Mouse (Mus musculus) midbrain, embryonic 16.5 days (tissue): ENCODE measurements around the gene Pgf. TPM values are rescaled to one million over a fixed set of nuclear protein-coding genes. Genes with fewer than 3 reads are reported as not detected.

Experiments
- ATAC-seq: fragments of 200-750 bp; cut with Nextera tagmentation; 2 replicates; pipeline ENCODE4 v1.8.0; 2017; ENCODE audit warnings: moderate TSS enrichment
- H3K27ac ChIP-seq: fragments of 300-500 bp; sonication (generic); 2 replicates; pipeline ENCODE4 v1.5.1; 2014; ENCODE audit warnings: mild to moderate bottlenecking, low read length, mixed read lengths
- H3K27me3 ChIP-seq: fragments of 300-500 bp; sonication (generic); 2 replicates; pipeline ENCODE4 v1.6.1; 2014; ENCODE audit warnings: low read depth, low read length, mixed read lengths; ENCODE audit not compliant: control insufficient read depth, insufficient read depth
- H3K36me3 ChIP-seq: fragments of 300-500 bp; sonication (generic); 2 replicates; pipeline ENCODE4 v1.6.1; 2014; ENCODE audit warnings: mild to moderate bottlenecking, low read length, moderate library complexity, mixed read lengths; ENCODE audit not compliant: control insufficient read depth, insufficient read depth
- H3K4me1 ChIP-seq: fragments of 300-500 bp; sonication (generic); 2 replicates; pipeline ENCODE4 v1.6.1; 2014; ENCODE audit warnings: mild to moderate bottlenecking, low read length, mixed read lengths; ENCODE audit not compliant: control insufficient read depth, insufficient read depth
- H3K4me2 ChIP-seq: fragments of 300-500 bp; sonication (generic); 2 replicates; pipeline ENCODE4 v1.6.1; 2014; ENCODE audit warnings: mild to moderate bottlenecking, low read length, mixed read lengths
- H3K4me3 ChIP-seq: fragments of 300-500 bp; sonication (generic); 2 replicates; pipeline ENCODE4 v1.5.1; 2014; ENCODE audit warnings: low read depth, mild to moderate bottlenecking, low read length, moderate library complexity, mixed read lengths
- H3K9ac ChIP-seq: fragments of 300-500 bp; sonication (generic); 2 replicates; pipeline ENCODE4 v1.6.1; 2014; ENCODE audit warnings: low read depth, low read length, mixed read lengths
- H3K9me3 ChIP-seq: fragments of 300-500 bp; sonication (generic); replicated peaks from 2 replicates; pipeline ENCODE4 v1.6.1; 2014; ENCODE audit warnings: mild to moderate bottlenecking, low read length, mixed read lengths; ENCODE audit not compliant: control insufficient read depth, poor library complexity, severe bottlenecking
- WGBS: fragments of 180-500 bp; shearing (Covaris S2); extraction: QIAGEN DNeasy Blood & Tissue Kit; methylation state at CpG from one replicate; pipeline ENCODE4 v1.1.7; 2014; 5-methylcytosine and 5-hydroxymethylcytosine counted together
- polyA plus RNA-seq: library from polyadenylated mRNA; unstranded; fragments of >200 nt; fragmentation: Nextera tagmentation; extraction: Ambion mirVana; gene quantifications from 2 replicates; pipeline ENCODE4 v1.2.1, GENCODE M21; 2015

Pgf gene
- polyA plus RNA-seq: 8.0 and 9.0 TPM in 2 replicates

DNA sequence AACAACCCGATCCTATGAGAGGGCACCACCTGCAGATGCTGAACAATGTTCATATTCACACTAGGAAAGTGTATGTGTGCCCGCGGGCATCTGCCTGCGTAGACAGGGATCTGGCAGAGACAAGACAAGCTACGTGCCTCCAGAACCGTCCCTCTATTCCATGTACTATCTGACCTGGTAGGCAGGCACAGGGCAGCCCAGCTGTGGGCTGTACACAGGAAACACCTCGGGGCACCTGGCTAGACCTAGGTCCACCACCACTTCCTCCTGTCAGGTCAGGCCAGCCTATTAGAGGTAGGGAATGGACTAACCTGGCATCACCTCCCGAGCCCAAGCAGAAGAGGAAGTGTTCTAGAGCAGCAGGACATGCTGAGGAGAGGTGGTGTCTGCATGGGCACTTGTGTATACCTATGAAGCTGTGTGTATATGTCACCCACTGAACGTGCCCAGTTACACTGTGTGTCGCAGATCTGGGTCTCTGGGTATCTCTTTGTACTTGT is at the start of gene Pgf:
TSS of gene Pgf (minus strand) at position 51 of the 500 bp plus-strand sequence.
- peak within 1 kb of the TSS; percentile 30 for H3K4me3 ChIP-seq
- H3K27ac ChIP-seq: no peak within 1 kb of the TSS
- peaks cover 29% of the 10 kb centered on the region for H3K4me1 ChIP-seq
- 72% methylated on average over 10 of the region's 10 CpGs for WGBS
- no peak for ATAC-seq
- H3K9me3 ChIP-seq: no peaks in the 10 kb centered on the region
- H3K36me3 ChIP-seq: no peaks in the 10 kb centered on the region
- peak within 1 kb of the TSS; percentile 3 for H3K9ac ChIP-seq
- H3K4me2 ChIP-seq: peak within 1 kb of the TSS; percentile 64
- peaks cover 2% of the 10 kb centered on the region for H3K27me3 ChIP-seq

DNA sequence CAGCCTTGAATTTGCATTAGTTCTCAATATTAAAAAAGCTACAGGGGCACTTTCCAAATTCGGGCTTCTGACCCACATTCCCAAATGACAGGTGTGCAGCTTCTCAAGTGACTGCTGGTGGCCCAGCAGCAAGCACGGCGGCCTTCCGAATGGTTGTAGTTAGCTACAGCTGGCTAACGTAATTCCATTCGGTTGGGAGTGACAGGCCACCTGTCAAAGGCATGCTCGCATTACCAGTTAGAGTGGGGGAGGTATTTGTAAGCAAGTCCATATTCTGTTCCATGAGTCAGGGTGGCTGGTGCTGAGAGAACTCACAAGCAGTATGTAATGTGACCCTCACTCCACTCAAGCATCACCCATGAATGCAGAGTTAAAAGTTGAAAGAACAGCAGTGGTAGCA is 49.6 kb upstream of the Pgf start:
- no peaks in the 10 kb centered on the region for H3K4me1 ChIP-seq
- ATAC-seq: no peak
- H3K27ac ChIP-seq: no peak overlapping the region
- H3K9ac ChIP-seq: no peak overlapping the region
- H3K27me3 ChIP-seq: no peaks in the 10 kb centered on the region
- peaks cover 37% of the 10 kb centered on the region for H3K36me3 ChIP-seq
- no peak overlapping the region for H3K4me3 ChIP-seq
- H3K4me2 ChIP-seq: no peak overlapping the region
- 84% methylated on average over 7 of the region's 7 CpGs for WGBS
- no peaks in the 10 kb centered on the region for H3K9me3 ChIP-seq

DNA sequence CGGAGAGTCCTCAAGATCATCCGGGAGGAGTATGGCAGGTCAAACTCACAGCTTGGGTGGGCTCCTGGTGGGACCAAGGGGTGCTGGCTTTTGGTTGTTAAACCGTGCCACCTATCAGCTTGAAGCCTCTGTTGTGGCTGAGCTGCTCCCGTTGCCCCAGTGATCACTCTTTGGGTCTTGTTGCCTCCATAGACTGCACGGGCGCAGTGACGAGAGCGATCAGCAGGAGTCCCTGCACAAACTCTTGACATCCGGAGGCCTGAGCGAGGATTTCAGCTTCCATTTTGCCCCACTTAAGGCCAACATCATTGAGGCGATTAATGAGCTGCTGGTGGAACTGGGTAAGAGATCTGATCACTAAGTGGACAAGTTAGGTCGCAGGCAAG is 42.3 kb upstream of the Pgf start:
- Histone ChIP-seq H3K27ac (no peak overlapping the region), H3K27me3 (no peaks in the 10 kb centered on the region), H3K9me3 (no peaks in the 10 kb centered on the region), H3K4me2 (peak overlapping the region; percentile 97), H3K9ac (peak overlapping the region; percentile 72), H3K4me1 (peaks cover 19% of the 10 kb centered on the region), H3K4me3 (peak overlapping the region; percentile 94), H3K36me3 (peaks cover 13% of the 10 kb centered on the region; the same call in 1 of the 2 replicates)
- WGBS: 5% methylated on average over 12 of the region's 12 CpGs
- no peak; the same call in 1 of the 2 replicates for ATAC-seq

DNA sequence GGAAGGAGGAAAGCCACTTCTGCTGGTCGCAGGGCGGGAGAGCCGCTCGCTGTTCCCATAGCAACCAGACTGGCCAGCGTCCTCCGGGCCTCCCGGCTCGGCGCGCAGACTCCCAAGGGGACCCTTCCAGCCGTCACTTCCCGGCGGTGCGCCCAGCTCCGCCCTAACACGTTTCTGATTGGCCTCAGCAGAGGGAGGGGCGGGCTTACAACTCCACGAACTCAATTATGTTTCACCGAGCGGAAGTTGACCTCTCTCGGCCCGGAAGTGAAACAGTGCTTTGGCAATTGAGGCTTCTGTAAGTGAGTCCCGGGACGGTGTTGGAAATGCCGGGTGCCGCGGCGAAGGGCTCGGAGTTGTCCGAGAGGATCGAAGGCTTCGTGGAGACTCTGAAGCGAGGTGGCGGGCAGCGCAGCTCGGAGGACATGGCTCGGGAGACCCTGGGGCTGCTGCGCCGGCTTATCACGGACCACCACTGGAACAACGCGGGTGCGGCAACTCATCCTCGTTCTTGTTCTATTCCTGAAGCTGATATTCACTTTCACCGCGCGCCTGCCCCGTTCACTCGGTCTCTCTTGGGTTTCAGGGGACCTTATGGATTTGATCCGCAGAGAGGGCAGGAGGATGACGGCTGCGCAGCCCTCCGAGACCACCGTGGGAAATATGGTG is 41.8 kb upstream of the Pgf start, which contains the start of gene Eif2b2:
TSS of gene Eif2b2 (plus strand) at position 246 of the 669 bp plus-strand sequence.
- H3K4me2 ChIP-seq: peak within 1 kb of the TSS; percentile 97
- H3K4me1 ChIP-seq: peaks cover 19% of the 10 kb centered on the region
- H3K9ac ChIP-seq: peak within 1 kb of the TSS; percentile 72
- peak within 1 kb of the TSS; percentile 94 for H3K4me3 ChIP-seq
- H3K27me3 ChIP-seq: no peaks in the 10 kb centered on the region
- peaks cover 9% of the 10 kb centered on the region; the same call in 1 of the 2 replicates for H3K36me3 ChIP-seq
- peak within 1 kb of the TSS; percentile 85 for H3K27ac ChIP-seq
- peak; percentile 100 for ATAC-seq
- no peaks in the 10 kb centered on the region for H3K9me3 ChIP-seq
- WGBS: under 1% methylated on average over 54 of the region's 54 CpGs

DNA sequence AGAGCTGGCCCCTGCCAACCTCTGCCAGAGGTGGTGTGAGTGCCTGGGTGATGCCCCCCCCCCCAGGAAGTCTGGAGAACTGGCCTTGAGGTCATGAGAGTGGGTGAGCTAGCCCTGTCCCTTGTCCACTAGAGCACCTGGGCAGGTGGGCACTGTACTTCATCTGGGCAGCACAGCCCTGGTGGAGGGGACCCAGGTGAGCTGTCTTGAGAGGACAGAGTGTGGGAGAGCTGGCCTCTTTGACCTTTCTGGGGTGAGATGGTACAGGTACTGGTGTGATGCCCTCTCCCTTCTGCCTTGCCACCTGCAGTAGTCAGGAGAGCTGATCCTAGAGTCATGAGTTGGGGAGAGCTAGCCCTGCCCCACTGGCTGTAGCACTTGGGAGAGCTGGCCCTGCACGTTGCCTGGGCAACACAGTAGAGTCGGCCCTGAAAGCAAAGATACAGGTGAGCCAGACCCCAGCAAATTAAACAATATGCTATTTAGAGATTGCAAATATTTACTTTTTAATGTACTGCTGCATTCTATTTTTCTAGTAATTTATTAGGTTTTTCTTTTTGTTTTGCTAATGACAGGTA is 40.2 kb upstream of the Pgf start:
- Histone ChIP-seq H3K4me2 (no peak overlapping the region), H3K27ac (no peak overlapping the region), H3K4me3 (no peak overlapping the region), H3K9ac (no peak overlapping the region), H3K27me3 (no peaks in the 10 kb centered on the region), H3K36me3 (peaks cover 5% of the 10 kb centered on the region; the same call in 1 of the 2 replicates), H3K4me1 (peaks cover 19% of the 10 kb centered on the region), H3K9me3 (no peaks in the 10 kb centered on the region)
- no peak for ATAC-seq
- 85% methylated on average over 2 of the region's 2 CpGs for WGBS

DNA sequence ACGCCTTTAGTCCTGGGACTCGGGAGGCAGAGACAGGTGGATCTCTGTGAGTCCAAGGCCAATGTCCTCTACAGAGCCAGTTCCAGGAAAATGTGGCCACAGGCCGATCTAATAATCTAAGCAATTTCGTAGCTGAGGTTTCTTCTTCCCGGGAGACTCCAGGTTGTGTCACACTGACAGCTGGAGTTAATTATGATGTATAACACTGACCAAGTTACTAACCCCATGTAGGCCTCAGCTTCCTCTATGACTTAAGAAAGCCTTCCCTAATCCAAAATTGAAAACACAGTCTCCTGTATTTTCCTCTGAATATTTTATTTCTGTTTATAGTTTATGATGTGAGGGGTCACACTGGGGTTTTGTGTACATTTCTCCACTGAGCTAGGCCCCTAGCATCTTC is 37.4 kb upstream of the Pgf start:
- 89% methylated on average over 5 of the region's 5 CpGs for WGBS
- Histone ChIP-seq H3K9me3 (no peaks in the 10 kb centered on the region), H3K9ac (no peak overlapping the region), H3K27me3 (no peaks in the 10 kb centered on the region), H3K27ac (no peak overlapping the region), H3K4me1 (peaks cover 7% of the 10 kb centered on the region), H3K4me3 (no peak overlapping the region), H3K36me3 (no peaks in the 10 kb centered on the region), H3K4me2 (no peak overlapping the region)
- ATAC-seq: no peak

DNA sequence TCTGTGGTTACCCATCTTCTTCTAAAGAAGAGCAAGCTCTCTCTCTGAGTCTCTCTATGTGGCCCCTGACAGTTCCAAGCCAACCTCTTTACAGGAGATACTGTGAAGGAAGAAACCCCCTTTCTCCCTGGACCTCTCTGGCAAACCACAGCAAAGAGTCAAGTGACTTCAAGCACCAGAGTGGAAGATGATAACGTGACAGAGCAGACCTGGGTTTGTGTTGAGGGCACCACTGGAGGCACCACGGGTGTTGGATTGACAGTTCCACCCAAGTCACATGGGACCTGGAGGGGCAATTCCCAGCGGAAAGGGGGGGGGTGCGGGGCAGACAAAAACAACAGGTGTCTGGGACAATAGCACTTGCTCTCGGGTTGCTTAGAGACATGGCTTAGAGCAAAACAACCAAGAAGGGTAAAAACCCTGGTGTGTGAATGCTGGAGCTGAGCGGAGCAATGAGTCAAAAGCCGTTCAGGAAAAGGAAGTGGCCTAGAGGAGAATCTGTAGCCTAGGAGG is 31.2 kb upstream of the Pgf start:
- H3K4me3 ChIP-seq: no peak overlapping the region
- H3K27ac ChIP-seq: no peak overlapping the region
- H3K9ac ChIP-seq: no peak overlapping the region
- no peaks in the 10 kb centered on the region for H3K36me3 ChIP-seq
- H3K27me3 ChIP-seq: no peaks in the 10 kb centered on the region
- H3K9me3 ChIP-seq: no peaks in the 10 kb centered on the region
- WGBS: 29% methylated on average over 7 of the region's 7 CpGs
- ATAC-seq: no peak
- H3K4me1 ChIP-seq: no peaks in the 10 kb centered on the region
- H3K4me2 ChIP-seq: no peak overlapping the region

DNA sequence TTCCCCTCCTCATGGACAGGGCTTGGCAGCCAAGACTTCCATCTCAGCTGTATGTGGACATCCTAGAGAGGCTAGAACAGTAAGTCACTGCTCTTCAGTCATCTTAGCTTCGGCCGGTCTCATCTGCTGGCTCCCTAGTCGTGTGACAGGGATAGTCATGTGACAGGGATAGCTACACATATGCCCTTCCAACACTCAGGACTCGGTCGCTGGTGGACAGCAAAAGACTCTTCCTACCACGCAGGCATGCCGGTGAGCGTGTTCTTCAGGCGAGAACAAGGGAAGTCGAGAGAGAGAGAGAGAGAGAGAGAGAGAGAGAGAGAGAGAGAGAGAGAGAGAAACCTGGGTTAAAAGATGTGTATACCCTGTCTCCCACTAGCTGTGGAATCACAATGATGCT is 27.8 kb upstream of the Pgf start:
- Histone ChIP-seq H3K4me3 (no peak overlapping the region), H3K27ac (no peak overlapping the region), H3K4me2 (no peak overlapping the region), H3K4me1 (peaks cover 11% of the 10 kb centered on the region; the same call in 1 of the 2 replicates), H3K36me3 (no peaks in the 10 kb centered on the region), H3K27me3 (no peaks in the 10 kb centered on the region), H3K9ac (no peak overlapping the region), H3K9me3 (no peaks in the 10 kb centered on the region)
- WGBS: 91% methylated on average over 10 of the region's 10 CpGs
- ATAC-seq: no peak

DNA sequence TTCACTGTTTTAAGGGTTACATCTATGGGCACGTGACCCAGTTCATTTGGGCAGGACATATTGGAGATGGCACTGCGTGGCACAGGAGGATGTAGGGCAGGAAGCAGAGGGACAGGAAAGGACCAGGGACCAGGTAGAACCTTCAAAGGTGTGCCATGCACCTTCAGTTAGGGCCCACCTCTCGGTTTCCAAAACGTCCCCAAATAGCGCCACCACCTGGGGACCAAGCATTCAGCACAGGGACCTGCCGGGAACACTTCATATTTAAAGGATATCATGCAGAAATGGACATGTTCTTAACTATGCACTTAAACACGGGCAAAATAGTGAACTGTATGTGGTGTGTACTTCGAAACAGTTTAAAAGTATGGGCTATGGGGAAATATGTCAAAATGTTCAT is 26.5 kb upstream of the Pgf start:
- no peak overlapping the region for H3K27ac ChIP-seq
- H3K4me1 ChIP-seq: peaks cover 11% of the 10 kb centered on the region; the same call in 1 of the 2 replicates
- H3K9me3 ChIP-seq: no peaks in the 10 kb centered on the region
- no peaks in the 10 kb centered on the region for H3K27me3 ChIP-seq
- no peaks in the 10 kb centered on the region for H3K36me3 ChIP-seq
- H3K4me3 ChIP-seq: no peak overlapping the region
- no peak overlapping the region for H3K9ac ChIP-seq
- H3K4me2 ChIP-seq: no peak overlapping the region
- 54% methylated on average over 8 of the region's 8 CpGs for WGBS
- no peak for ATAC-seq
